Mouse (Mus musculus) right cerebral cortex, adult 18-20 months (tissue): ENCODE measurements around the gene Cabp7.

Experiments used
- DNase-seq: peaks from one replicate; pipeline ENCODE4 v3.0.0; 2022; ENCODE audit warnings: mixed read lengths

Gene Cabp7

DNA sequence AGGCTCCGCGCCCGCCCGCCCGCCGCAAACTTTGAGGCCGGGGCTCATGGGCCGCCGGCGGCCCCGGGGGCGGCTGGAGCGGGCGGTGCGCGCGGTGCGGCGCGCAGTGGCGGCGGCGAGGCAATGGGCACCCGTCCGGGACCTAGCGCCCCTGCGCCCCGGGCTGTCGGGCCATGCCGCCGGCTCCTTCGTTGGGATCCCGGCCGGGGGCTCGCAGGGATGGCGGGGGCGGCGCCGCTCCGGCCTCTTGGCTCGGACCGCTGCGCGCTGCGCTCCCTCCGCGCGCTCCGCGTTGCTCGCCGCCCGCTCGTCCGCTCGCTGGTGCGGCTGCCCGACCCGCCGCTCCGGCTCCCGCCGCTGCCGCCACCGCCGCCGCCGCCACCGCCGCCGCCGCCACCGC, at the start of gene Cabp7:
Cabp7 (minus strand) TSS at position 46 of the 400 bp plus-strand sequence.
- no peak for DNase-seq

DNA sequence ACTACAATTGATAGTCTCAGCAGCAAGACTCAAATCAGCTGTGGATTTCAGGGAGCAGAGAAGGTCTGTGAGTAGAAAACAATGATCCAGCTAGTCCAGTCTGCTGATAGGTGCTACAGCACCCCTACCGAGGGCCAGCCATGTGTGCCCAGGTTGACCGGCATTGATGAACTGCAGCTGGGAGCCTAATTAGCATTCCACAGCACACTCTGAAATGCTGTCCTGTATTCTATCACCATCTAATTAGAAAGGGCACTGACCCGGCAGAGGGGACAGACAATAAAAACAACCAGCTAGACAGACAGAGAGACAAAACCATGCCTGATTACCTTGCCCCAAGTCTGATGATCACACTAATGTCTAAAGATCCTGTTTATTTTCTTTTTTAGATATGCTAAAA, 46.4 kb upstream of the Cabp7 start:
- no peak for DNase-seq

DNA sequence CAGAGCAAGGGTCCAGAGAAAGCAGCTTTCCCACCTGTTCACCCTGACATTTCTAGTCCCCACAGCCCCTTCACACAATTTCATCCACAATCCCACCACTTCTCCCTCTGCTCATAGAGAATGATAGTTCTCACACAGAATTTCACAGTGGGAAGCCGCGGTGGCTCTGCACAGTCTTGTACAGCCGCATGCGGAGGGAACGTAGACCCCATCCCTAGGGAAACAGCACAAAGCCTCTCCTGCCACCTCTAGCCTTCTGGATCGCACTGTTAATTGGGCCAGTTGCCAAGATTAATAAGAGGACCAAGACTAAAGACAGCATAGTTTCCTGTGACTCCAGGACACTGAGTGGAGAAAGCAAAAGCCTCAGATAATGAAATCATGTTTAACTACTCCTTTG, 45.0 kb upstream of the Cabp7 start:
- no peak for DNase-seq

DNA sequence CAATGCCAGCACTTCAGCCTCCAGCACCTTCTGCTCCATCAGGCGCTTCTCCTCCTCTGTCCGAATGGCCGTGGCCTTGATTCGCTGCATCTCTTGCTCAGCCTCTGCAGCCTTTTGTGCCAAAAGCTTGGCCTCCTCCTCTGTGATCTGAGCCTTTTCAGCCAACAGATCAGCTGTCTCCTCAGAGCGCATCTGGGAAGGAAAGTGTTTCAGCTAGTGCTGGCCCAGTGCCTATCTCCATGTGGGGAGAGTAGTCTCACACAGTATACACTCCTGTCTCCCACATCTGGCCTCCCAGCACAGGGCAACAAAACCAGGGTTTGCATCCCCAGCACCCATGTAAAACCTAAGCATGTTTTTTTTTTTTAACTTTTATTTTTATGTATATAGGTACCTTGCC, 43.1 kb upstream of the Cabp7 start:
- no peak for DNase-seq

DNA sequence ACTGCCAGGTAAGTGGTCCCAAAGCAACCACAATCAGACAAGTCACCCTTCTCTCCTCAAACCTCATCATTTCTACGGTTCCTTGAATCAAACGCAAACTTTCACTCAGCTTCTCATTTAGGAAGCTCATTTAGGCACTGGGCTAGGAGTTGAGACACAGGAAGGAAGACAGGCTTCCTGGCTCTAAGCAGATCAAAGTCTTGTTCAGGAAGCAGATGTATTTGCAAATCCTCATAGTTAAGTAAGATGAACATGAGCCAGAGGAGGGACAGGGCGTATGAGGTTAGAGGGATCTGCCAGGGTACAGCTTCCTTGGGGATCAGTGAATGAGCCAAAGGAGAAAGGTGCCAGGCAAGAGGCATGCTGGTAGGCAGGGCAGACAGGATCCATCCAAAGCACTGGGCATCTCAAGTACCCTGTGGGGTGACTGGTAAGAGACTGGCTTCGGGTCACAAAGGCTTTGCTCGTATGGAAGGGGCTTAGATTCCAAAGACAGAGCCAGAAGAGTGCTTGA, 38.1 kb upstream of the Cabp7 start:
- DNase-seq: no peak

DNA sequence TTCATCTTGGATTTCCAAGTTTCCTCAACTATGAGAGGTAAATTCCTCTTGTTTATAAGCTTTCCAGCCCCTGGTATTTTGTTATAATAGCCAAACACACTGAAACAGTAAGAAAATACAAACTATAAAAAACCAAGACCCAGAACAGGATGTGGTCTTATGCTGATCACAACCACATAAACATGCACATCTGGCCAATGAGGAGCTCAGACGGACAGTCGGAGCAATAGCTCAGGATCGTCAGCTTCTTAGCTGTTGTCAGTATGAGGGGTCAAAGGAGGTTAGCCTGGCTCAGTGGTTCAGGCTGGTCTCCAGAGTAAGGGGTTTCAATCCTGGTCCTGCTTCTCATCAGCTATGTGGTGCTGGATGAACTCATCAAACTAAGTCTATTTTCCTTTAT, 36.5 kb upstream of the Cabp7 start:
- no peak for DNase-seq

DNA sequence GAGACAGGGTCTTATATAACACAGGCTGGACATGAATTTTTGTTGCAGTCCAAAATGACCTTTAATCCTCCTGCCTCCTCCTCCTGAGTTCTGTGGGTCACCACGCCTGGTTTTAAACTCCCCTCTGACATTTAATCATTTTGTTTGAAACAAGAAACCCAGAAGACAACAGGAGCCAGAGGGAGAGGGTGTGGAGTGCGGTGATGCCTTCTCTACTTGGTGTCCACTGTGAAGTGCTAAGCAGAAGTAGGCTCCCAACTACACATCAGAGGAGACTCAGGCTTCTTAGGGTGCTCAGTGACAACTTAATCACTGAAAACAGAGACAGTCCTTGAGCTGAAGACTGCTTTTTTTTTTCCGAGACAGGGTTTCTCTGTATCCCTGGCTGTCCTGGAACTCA, 34.3 kb upstream of the Cabp7 start:
- DNase-seq: no peak

DNA sequence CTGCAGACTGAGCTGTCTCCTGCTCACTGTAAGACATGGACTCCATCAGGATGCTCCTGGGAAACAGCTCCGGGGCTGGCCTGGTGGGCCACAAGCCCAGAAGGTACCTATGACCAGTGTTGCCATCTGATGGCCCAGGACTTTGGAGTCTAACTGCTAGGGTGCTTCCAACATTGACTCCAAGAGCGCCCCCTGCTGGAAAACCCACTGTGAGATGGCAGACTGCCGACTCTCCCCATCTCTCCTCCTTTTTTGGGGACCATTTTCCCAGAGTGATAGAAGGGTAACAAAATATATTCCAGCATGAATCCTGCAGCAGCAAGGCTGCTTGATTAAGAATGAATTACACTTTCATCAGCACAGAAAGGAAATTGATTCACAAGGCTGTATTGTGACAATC, 26.3 kb upstream of the Cabp7 start:
- DNase-seq: peak; percentile 51

DNA sequence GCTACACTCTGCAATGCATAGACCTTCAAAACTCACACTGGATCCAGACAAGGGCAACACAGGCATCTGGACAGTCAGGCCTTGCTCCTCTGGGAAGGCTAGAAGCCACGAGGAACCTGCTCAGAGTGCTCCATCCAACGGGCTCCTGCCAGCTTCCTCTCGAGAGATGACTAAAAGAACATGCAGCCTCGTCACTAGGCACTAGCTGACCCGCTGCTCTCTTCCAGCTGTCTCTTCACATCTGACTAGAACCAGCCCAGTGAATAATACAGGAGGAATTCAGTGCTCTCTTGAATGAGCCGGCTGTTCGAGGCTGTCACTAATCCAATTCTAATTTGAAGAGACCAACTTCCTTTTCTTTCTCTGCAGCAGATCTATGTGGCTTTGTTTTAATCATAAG, 25.2 kb upstream of the Cabp7 start:
- no peak for DNase-seq

DNA sequence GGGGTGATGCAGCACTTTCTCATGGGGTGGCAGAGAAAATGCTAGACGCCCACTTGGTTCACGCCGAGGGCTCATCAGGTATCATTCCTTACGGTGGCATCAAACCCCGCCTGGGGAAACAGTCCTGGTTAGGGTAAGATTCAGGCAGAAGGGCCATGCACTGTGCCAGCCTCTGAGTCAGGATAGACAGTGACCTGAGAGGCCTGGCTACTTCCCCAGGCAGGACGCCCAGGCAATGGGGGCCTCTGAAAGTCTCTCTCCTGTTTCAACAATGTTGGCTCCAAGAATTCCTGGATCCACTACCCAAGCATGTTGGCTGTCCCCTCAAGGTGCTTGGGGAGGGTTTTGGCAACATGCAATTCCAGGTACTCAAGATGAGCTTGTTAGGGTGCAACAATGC, 23.3 kb upstream of the Cabp7 start:
- DNase-seq: no peak

DNA sequence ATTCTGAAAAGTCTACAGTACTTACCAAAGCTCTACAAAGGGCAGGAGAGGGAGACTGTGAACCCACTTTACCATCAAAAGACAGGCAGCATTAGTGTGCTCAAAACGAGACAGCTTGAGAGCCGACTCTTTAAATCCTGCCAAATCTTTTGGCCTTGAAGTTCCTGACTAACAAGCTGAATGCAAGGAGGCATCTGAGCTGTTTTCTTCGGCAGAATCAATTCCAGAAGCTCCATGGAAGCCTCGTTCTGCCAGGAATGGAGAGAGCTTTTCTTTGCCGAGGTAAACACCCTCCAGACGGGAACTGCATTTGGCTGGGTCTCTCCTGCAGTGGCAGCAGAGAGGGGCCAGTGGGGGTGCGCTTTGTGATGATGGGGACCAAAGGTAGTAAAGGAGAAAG, 22.7 kb upstream of the Cabp7 start:
- no peak for DNase-seq

DNA sequence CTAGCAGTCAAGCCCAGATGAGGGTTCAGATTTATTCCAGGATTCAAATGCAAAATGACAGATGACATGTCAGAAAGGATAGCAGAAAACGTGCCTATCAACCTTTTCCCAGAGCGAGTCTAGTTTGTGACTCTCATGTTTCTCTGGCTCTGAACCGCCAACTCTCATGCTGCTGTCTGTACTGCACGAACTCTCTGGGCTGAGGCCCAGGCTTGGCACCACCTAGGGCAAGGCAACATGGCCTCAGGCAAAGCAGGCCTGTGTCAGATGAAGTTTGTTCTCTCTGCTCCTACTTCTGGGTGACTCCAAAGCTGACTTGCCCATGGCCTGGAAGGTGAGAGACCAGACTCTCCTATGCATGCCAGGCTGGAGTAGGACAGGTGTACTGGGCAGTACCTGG, 21.8 kb upstream of the Cabp7 start:
- DNase-seq: no peak

DNA sequence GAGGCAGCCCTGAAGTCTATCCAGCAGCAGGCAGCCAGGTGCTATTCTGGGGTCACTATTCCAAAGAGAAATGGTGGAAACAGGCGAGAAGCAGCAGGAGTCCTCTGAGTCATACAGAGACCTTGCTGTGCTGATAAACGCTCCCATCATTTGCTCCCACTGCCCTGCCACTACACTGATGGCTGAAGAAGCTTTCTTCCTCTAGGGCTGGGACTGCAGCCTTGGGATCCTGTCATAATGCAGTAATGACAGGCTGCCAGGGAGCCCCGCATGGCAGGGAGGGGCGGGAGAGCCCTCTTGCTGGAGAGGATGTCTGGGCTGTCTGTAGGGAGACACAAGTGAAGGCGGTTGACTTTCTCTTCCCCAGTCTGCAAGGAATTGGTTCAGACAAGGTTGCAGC, 17.9 kb upstream of the Cabp7 start:
- DNase-seq: no peak

DNA sequence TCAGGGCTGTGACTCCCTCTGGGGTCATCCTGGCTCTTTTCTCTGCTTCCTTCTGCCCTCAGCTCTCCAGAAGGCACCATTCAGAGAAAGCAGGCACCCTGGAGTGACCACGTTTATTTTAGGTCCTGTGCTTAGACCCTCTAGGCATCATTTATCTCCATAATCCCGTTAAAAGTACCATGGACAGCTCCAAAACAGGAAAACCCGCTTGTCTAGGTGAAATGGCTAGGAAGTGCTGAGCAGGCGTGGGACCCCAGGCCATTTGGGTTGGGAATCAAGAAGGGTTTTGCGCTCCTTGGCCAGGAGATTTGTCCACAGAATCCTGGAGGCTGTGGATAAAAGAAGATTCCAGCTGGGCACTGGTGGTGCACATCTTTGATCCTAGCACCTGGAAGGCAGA, 17.1 kb upstream of the Cabp7 start:
- DNase-seq: no peak

DNA sequence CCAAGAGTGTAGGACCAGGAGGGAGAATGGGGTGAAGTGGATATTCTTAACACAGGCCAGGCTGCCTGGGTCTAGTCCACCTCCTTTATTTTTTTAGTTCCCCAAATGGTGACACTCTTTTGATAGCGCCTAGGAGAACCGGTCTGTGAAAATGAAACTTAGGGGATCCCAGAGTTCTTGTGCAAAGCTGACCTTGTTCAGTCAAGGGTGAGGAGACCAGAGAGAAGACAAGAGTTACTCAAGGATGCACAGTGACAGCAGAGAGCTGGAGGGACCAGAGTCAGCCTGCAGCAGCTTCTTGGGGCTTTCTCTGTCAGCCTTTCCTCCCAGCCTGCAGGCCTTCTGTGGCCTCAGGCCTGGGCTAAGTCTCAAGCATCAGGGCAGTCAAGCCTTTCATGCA, 15.9 kb upstream of the Cabp7 start:
- no peak for DNase-seq

DNA sequence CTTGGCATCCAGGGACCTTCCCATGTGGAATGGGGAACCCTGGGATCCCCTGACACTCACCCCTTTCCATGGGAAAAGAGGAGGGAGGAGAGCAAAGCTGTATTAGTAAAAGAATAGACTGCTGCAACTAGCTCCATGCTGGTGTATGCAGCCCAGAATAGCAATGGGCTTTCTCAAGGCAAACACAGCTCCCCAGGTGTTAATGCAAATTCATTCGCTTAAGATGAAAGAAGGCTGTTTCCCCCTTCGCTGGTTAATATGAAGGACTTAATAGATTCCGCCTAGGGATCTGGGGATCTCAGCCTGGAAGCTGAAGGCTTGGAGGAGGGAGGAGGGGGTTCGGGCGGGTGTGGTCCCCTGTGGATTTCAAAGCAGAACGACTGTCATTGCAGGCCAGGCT, 15.4 kb upstream of the Cabp7 start:
- no peak for DNase-seq

DNA sequence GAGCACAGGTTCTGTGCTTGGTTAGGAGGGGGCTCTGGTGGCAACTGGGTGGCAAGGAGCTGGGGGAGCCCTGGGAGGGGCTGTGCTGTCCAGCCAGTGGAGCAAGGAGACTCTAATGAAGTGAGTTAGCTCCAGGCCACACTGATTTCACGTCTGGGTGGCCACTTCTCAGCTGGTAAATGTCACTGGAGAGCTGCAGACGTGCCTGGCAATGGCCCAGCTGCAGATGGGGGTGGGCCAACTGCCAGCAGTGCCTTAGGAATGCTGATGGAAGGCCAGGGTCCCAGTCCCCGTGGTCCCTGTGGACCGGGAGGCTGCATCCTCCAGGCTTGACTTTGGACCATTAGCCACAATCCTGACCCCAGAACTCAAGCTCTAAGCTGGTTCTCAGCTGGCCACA, 13.9 kb upstream of the Cabp7 start:
- DNase-seq: no peak

DNA sequence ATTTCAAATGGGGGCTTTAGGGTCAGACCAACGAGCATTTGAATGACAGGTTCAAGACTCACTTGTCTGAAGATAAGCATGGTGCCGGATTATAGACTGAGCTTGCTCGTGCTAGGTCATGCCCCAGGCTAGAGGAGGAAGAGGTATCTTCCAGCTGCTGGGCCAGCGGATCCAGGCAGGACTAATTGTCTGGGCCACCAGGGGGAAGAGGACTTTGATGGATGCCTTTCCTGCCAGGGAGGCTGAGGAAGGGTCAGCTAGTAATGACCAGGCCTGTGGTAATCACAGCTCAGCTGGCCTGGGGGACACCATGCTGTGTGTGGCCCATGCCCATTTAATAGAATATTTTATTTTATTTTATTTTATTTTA, 11.2 kb upstream of the Cabp7 start:
- DNase-seq: no peak

DNA sequence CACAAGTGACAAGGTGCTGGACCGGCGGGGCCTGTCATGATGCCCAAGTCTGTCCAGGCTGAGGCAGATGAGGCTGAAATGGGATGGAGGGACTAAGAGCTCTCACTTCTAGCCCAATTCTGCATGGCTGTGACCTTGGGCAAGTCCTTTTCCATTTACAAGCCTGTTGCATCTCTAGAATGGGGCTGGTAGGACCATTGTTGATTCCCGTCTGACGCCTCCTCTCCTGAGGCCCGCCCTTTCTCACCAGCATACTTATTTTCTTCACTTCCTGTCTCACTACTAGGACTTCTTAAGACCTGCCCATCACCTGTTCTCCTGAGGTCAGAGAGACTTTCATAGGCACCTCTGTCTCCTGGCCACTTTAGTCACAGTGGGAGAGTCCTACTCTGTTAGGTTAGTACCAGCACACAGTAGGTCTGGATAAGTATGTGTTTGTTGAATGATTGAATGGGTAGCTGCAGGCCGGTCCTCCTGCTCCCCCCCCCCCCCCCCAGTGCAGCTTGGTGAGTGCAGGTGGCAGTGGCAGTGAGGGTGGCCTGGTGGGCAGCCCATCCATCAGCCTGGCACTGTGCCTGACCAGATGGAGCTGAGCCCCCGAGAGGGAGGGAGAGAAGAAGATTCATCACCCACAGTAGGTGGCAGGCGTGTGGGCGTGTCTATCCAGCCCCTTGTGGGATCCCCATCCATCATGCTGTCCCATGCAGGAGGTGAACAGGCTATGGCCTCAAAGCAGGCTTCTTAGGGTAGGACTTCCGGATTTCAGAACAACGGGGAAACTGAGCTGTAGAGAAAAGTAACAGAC, 10.6 kb upstream of the Cabp7 start:
- DNase-seq: no peak

DNA sequence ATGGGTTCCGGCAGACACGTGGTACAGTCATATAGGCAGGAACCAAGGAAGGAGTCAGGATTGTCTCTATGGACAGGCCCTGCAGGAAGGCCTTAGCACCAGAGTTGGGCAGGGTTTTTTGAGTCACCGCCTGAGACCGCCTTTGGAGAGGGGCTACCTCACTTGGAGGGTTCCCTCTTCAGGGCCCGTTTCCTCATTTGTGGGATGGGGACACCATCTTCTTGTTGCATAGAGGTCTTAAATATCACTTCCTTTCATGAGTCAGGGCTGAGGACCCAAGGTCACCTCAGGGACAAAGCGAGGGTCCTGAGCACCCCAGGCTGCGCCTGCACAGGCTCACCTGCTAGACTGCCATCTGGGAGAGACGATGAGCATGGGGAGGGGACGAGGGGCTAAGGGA, 9.9 kb upstream of the Cabp7 start:
- no peak for DNase-seq

DNA sequence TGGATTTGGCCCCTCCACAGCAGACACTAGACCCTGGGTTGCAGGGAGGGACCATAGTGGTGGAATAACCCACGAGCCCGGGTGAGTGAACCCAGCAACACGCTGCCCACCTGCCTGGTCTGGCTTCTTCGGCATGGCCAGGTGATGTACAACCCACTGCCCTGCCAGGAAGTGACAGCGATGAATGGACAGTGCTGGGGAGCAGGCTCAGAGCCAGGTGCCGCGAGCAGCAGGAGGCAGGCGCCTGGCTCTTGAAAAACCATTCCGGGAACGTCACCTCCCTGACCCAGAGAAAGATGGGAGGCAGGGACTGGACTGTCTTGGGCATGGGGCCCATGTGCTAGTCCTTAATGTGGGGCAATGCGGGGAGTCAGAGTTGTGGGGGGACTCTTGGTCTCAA, 8.3 kb upstream of the Cabp7 start:
- no peak for DNase-seq

DNA sequence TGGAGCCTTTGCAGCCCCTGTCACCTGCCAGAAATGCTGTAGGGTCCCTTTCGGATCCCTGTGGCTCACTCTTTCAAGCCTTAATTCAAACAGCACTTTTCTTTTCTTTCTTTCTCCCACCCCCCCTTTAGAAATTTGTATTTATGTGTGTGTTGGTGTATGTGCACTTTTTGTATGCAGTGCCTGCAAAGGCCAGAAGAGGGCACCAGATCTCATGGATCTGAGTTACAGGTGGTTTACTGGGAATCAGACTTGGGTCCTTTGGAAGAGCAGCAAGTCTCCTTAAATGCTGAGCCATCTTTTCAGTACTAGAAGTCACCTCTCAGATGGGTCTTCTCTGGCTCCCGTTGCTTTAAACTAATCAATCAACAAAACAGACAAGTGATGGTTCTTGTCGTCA, 7.5 kb upstream of the Cabp7 start:
- DNase-seq: no peak

DNA sequence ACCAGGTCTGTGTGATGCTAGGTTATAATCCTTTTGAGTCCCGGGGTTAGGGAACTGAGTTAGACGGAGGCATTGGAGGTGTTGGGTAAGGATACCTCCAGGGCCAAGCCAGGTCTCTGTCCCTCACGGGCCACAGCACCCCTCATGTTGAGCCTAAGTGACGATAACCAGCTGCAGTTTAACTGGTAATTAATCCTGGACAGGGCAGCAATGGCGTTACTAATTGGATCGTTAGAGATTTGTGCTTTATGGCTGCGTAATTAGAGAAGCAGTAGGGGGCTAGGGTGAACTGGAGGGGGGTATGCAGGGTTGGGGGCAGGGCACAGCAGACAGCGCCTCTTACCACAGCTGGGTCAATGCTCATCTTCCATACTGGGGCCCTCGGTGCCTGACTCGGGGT, 6.3 kb upstream of the Cabp7 start:
- DNase-seq: no peak

DNA sequence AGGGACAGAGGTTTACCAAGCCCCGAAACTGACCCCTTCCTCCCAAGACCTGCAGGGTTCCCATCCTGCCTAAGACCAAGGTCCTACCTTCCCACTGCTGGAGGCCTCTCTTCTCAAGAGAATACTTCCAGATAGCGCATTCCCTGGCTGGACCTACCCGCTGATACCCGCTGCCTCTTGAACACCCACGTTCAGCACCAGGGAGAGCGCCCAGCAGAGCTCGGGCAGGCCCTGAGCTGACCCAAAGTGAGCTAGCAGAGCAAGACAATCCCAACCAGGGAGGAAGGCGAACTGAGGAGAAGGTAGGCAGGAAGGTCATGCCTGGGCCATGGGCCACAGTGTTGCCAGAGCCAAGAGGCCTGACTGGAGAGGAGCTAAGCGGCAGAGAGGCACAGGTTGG, 3.7 kb upstream of the Cabp7 start:
- DNase-seq: no peak

DNA sequence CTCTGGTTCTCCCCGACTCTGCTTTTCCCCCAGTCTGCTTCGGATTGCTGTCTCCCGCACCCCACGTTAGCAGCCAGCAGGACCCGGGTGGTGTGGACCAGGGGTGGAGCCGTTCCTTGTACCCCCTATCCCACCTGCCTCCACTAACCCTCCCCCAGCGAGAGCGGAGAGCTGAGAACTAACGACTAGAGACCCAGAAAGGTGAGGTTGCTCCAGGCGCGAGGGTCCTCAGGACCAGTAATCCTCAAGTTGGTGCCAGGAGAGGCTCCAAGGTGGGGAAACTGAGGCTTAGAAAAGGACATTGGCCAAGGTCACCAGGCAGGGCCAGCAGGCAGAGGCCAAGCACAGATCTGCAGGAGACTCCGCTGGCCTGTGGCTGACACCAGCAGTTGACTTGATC, 707 bp upstream of the Cabp7 start:
- no peak for DNase-seq
